Mouse (Mus musculus) retina, embryonic 14.5 days (tissue): ENCODE results near the gene Tm6sf1.

Experiments
- DNase-seq: peaks from one replicate; pipeline ENCODE4 v3.0.0-alpha.2; 2015; ENCODE audit warnings: low spot score

Tm6sf1 gene

GRCm38 (mm10) chr7:81850171-81850570 is 8.6 kb upstream of the Tm6sf1 start:
- DNase-seq: no peak

DNA sequence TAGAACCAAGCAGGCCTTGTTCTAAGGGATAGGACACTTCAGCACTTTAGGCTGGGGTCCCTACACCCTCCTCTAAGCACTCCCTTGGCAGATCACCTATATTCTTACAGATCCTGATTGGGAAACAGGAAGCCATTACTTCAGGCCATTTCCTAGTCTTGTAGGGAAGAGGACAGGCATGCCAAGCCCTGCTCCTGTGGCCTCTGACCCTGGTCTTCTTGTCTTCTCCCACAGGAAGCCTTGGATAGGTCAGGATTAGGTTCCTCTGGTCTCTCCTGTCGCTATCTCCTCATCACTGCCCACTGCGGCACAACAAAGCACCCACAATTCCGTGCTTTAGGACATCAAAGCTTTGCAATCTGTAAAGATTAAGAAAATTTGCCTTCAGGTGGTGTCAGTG is 7.1 kb upstream of the Tm6sf1 start:
- DNase-seq: no peak

DNA sequence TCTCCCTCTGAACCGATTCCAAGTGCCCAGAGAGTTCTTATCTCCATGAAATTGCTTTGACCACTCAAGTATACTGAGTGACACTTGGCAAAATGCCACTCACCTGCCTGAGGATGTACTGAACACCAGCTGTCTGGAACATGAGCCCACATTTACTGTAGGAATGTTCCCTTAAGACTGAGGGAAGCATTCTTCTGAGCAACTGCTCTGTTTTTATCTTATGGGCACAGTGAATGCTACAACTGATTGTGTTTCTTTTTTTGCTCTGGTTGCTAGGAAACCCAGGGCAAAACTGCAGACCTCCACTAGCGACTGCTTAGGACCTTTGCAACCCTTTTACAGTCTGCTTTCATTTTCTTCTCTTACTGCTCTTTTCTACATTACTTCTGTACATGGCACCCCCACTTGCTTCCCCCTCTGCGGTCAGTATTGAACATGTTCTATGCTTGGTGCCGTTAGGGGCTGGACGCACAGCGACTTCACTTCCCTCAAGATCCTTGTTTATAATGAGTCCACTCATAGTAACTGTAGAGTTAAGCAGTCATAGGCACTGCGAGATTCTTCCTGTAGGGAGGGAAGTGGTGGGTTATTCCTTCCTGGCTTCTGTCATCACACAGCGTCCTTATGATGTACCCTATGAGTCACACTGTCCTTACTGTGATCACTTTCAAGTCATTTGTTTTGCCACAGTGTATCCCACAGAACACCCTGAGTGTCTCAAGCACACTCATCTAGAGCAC is 4.1 kb upstream of the Tm6sf1 start:
- DNase-seq: no peak

DNA sequence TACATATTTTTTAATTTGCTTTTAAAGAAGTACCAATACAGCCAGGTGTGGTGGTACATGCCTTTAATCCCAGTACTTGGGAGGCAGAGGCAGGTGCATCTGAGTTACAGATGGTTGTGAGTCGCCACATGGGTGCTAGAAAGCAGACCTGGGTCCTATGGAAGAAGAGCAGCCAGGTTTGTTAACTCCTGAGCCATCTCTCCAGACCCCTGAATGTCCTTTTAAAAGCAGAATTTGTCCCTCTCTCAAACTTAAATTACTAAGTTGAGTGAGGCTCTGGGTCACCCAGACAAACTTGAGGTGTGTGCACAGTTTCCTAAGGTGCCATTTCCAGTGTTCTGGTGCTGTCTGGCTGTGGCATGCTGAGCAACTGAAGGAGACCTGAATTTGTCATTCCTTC is 3.1 kb upstream of the Tm6sf1 start, which contains the start of gene Gm10160:
Gene Gm10160 (minus strand): TSS at position 101 of the 400 bp plus-strand sequence.
- no peak for DNase-seq

GRCm38 (mm10) chr7:81856221-81856620 is 2.6 kb upstream of the Tm6sf1 start:
- no peak for DNase-seq

GRCm38 (mm10) chr7:81858236-81858635 is 565 bp upstream of the Tm6sf1 start:
- peak; percentile 65 for DNase-seq

DNA sequence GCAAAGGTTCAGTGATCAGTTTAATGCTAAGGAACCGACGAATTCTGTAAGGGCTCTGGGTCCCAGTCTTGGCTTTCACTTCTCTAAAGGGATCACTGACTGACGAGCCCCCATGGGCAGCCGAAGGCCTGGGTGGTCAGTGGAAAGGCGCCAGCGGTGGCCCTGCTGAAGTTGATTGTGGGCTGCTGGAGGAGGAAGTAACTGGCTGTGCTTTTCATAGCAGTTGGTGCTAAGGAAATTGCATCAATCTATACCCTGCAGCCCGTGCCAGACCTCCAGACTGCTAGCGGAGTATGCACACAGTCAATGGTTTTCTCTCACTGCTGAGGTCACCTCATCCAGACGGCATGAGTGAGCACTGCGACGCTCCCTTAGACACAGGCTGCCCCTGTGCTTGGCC is 1.3 kb downstream of the Tm6sf1 start:
- no peak for DNase-seq

GRCm38 (mm10) chr7:81860996-81861395 is 2.2 kb downstream of the Tm6sf1 start:
- DNase-seq: no peak

DNA sequence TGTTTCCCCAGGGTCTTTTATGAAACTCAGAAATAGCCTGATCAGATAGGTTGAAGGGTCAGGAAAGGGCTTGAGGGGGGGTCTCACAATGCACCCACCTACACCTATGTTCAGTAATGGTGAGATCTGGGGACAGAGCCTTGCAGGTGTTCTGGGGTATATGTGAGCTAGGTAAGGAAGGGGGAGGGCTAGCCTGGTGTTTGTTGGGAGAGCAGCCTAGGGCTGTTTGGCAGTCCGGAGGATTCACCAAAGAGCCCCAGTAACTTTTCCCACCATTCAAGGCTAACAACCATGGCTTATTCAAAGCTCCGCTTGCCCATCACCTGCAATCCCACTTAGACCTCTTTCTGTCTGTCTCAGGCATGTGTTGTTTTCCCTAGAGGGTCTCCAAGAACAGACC is 2.7 kb downstream of the Tm6sf1 start:
- DNase-seq: no peak

DNA sequence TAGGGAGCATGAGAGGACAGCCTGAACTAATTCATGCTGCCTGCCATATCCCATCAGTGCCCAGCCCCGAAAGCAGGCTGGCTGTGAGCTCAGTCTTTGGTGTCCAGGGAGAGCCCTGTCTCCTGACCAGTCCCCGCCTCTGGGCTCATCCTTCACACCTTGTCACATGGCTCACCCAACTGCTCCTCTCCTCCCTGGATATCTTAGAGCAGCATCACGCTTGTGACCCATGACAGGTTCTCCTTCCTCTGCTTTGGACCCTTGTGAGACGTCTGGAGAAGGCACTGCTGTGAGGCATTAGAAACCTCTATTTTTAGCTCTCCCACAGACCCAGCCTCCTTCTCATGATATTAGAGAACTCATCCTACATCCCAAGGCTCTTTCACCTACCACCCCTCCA is 3.1 kb downstream of the Tm6sf1 start:
- no peak for DNase-seq

- no peak for DNase-seq
These were observed 4.1 kb downstream of the Tm6sf1 start for GRCm38 (mm10) chr7:81862587-81863583.

GRCm38 (mm10) chr7:81864552-81864951 is 5.8 kb downstream of the Tm6sf1 start:
- DNase-seq: no peak

- no peak for DNase-seq
These were observed 7.1 kb downstream of the Tm6sf1 start for GRCm38 (mm10) chr7:81865937-81866336.

- DNase-seq: no peak
These were observed 8.6 kb downstream of the Tm6sf1 start for GRCm38 (mm10) chr7:81867231-81867930.

- peak; percentile 87 for DNase-seq
These were observed 9.4 kb downstream of the Tm6sf1 start for GRCm38 (mm10) chr7:81868158-81868557.

GRCm38 (mm10) chr7:81872493-81873013 is 13.8 kb downstream of the Tm6sf1 start:
- DNase-seq: no peak

DNA sequence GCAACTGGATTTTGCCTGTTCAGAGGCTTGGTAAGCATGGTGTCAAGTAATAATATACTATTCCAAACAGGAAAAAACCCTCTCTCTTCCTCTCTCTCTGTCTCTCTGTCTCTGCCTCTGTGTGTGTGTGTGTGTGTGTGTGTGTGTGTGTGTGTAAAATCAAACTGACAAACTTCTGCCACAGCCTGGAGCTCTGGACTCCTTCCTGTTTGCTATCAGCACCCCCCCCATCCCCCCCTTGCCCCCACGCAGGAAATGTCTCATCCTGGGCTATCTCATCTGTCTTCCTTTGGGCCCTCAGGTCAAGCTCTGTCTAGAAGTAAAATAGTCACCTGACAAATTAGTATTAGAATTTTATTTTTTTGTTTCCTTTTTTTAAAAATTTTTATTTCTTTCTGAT is 15.0 kb downstream of the Tm6sf1 start:
- DNase-seq: no peak

- DNase-seq: no peak
These were observed 15.8 kb downstream of the Tm6sf1 start for GRCm38 (mm10) chr7:81874636-81875035.

DNA sequence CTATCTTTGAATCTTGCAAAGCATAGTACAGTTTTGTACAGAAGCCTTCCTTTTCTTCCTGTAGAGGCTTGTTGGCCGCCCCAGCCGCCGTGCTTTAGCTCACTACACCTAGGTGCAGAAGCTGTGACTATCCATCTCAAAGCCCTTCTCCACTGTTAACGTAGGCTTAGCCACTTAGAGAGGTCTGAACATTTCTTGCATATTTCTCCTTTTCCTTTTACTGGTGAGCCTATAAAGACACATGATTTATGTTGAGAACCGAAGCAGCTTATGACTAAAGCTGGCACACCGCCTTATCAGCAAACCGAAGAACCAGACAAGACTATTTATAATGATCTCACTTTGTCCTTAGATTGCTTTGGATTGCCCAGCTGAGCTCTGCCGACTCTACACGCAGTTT is 16.6 kb downstream of the Tm6sf1 start:
- DNase-seq: no peak

GRCm38 (mm10) chr7:81880286-81880685 is 21.5 kb downstream of the Tm6sf1 start:
- no peak for DNase-seq

GRCm38 (mm10) chr7:81880797-81881196 is 22.0 kb downstream of the Tm6sf1 start:
- no peak for DNase-seq

- DNase-seq: no peak
These were observed 22.8 kb downstream of the Tm6sf1 start for GRCm38 (mm10) chr7:81881600-81881999.
